Mouse (Mus musculus) telencephalon, adult 2 months (tissue): ENCODE data around the gene Col6a6.
"Not testable (repeated sequence)": the region's sequence is repeated elsewhere in the genome, so short reads cannot be mapped to it uniquely, and the experiment has no call there.

ENCODE experiments used
- DNase-seq: peaks from one replicate; pipeline ENCODE4 v3.0.0-alpha.2; 2011; ENCODE audit warnings: low read depth, low spot score

Col6a6 gene

DNA sequence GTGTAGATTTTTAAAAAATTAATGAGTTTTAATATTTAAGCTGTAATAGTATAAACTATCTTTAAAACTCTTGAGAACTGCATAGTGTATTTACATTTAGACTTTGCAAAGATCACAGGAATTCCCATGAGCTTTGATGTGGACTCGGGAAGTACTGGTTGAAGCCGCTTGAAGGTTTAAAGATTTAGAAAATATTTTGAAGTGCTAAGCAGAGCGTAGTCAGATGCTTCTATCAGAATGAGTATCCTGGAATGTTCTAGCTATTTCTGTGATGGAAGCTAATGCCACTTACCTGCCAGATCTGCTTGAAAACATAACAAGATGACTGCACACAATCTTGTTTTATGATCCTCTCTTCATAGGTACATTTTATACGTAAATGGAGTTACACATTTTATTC lies 157.0 kb downstream of the Col6a6 start:
- DNase-seq: no peak

DNA sequence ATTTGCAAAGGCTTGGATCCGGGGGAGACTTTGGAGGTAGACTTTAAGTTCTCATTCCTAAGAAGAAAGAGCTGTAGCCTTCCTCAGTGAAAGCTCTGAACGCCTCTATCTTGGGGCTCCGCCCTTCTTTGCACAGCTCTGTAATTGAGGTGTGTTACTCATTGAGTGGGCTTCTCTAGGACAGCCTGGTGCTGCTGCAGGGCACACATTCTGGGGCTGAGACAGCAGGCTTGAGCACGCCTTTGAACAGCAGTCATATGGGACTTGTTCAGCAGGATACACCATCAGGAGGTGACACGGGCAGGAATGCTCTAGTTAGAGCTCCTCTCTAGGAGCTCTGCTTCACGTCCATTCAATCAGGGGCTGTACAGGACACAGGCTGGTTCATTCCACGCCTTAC lies 162.7 kb downstream of the Col6a6 start:
- DNase-seq: no peak

DNA sequence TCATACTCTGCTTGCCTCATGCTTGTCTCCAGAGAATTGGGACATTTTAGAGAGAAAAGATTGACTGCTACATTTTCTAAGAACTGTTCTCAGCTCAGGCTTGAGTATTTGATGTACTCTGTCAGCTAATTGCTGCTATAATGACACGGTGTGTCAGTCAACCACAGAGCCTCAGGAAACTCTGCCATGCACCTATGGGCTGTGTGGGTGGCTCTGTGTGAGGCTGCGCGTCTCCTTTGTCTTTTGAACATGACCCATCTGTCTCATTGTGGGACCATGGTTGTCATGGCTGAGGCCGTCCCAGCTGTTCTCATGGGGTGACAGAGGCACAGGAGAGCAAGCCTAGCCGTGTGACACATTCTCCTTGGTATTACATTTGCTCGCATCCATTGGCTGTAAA lies 168.1 kb downstream of the Col6a6 start:
- DNase-seq: no peak

DNA sequence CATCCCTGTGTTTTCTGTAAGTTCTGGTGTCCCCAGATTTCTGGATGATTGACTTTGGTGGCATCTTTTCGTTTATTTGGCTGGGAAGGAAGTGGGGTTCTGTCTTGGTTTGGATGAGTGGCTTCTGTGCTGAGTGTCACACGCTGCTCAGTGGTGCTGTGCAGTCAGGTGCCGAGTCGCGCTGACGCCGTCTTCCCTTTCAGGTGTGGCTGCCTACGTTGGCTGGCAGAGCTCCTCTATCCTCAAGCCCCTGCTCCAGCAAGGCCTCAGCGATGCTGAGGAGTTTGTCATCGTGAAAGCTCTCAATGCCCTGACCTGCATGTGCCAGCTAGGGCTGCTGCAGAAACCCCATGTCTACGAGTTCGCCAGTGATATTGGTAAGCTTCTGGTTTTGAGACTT lies 169.7 kb downstream of the Col6a6 start:
- DNase-seq: no peak

DNA sequence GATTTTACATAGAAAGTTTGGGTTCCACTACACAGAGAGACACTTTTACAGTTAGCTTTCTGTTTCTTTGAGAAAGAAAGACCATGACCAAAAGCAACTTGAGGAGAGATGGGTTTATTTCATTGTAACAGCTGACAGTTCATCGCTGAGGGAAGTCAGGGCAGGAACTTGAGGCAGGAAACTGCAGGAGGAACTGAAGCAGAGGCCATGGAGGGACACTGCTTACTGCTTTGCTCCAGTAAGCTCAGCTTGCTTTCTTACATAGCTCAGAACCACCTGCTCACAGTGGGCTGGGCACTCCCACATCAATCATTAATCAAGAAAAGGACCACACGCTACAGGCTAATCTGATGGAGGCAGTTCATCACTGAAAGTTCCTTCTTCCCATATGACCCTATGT lies 171.8 kb downstream of the Col6a6 start:
- no peak for DNase-seq

DNA sequence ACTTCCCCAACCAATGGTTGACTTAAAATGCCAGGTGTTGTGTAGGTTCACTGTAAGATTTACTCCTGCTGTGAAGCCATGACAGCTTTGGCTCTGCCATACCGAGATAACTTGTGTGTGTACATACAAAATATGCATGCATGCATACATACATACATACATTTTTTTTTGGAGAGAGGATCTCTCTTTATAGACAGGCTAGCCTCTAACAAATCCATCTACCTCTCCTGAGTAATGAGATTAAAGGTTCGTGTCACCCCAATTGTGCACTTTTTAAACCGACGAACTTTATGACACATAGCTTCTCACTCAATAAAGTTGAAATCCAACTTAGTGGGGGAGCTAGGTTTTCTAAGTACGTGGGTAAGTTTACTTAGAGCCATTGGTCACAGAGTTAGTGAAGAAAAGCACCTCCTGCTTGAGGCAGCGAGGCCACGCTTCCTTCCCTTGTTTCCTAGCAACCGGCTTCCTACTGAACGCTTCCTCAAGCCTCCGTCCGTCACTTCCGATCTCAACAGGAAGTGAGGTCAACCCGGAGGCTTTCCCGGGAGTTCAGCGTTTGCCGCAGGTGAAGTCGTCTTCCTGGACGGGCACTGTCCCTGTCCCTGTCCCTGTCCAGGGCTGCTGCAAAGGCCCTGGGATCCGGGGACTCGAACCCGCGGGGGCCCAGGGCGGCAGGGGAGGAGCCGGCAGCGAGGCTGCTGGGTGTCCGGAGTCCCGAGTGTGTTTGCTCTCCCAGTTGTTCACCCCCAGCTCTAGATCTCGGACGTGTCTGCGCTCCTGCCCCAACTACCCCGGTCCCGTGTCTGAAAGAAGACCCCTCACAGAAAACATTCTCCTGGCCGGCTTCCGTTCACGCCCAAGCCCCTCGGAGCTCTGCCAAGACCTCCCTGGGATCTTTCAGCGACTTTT lies 185.2 kb downstream of the Col6a6 start, which contains the start of gene Pik3r4:
TSS of gene Pik3r4 (plus strand) at position 519 of the 912 bp plus-strand sequence.
- DNase-seq: peak; percentile 91

DNA sequence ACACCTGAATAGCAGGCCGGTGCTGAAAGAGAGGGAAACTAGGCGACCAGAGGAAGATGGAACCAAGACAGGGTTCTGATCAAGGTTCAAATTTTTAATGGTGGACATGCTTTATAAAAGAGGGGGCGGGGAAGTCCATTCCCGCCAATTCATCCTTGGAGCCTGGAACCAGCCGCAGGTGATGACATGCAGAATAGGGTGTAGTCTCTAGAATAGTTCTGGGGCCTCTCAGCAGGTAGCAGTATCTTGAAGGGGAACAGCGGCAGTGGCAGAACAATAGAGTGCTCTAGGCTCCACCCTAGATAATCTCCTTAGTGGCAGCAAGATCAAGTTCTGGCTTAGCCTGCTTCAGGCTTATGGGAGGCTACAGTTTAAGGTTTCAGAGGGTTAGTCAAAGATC lies 186.6 kb downstream of the Col6a6 start:
- not testable (repeated sequence) for DNase-seq
